Mouse (Mus musculus) liver, postnatal 0 days (tissue): Measurements from ENCODE around the gene Med16. TPM values are rescaled to one million over a fixed set of nuclear protein-coding genes. Genes with fewer than 3 reads are reported as not detected.

Experiments
- ATAC-seq: fragments of 200-750 bp; cut with Nextera tagmentation; 2 replicates; pipeline ENCODE4 v1.8.0; 2017; ENCODE audit warnings: mild to moderate bottlenecking, moderate library complexity
- DNase-seq: peaks from one replicate; pipeline ENCODE4 v3.0.0-alpha.2; 2016
- H3K27ac ChIP-seq: fragments of 300-500 bp; sonication (generic); 2 replicates; pipeline ENCODE4 v1.5.1; 2014; ENCODE audit warnings: antibody characterized with exemption, moderate library complexity, mild to moderate bottlenecking, low read depth
- H3K27me3 ChIP-seq: fragments of 300-500 bp; sonication (generic); 2 replicates; pipeline ENCODE4 v1.6.1; 2014; ENCODE audit warnings: low read length, control low read depth, mixed read lengths; ENCODE audit not compliant: insufficient read depth
- H3K36me3 ChIP-seq: fragments of 300-500 bp; sonication (generic); replicated peaks from 2 replicates; pipeline ENCODE4 v1.6.1; 2014; ENCODE audit warnings: mild to moderate bottlenecking, control low read depth, low read length, moderate library complexity, mixed read lengths; ENCODE audit not compliant: insufficient read depth
- H3K4me1 ChIP-seq: fragments of 300-500 bp; sonication (generic); 2 replicates; pipeline ENCODE4 v1.6.1; 2014; ENCODE audit warnings: antibody characterized with exemption, mild to moderate bottlenecking, control low read depth; ENCODE audit not compliant: insufficient read depth
- H3K4me2 ChIP-seq: fragments of 300-500 bp; sonication (generic); 2 replicates; pipeline ENCODE4 v1.6.1; 2014; ENCODE audit warnings: low read depth, mild to moderate bottlenecking, low read length, moderate library complexity, mixed read lengths
- H3K4me3 ChIP-seq: fragments of 300-500 bp; sonication (generic); 2 replicates; pipeline ENCODE4 v1.5.1; 2014; ENCODE audit warnings: low read depth, low read length
- H3K9ac ChIP-seq: fragments of 300-500 bp; sonication (generic); replicated peaks from 2 replicates; pipeline ENCODE4 v1.6.1; 2014; ENCODE audit warnings: mild to moderate bottlenecking, moderate library complexity
- H3K9me3 ChIP-seq: fragments of 300-500 bp; sonication (generic); 2 replicates; pipeline ENCODE4 v1.6.1; 2016; ENCODE audit warnings: mild to moderate bottlenecking, control low read depth, low read length, mixed read lengths
- CTCF ChIP-seq: sonication (generic); IDR thresholded peaks from 2 replicates; pipeline ENCODE4 v1.5.1; 2016; ENCODE audit warnings: antibody characterized with exemption, low read depth
- EP300 ChIP-seq: IDR thresholded peaks from 2 replicates; pipeline ENCODE4 v1.6.1; 2016; ENCODE audit warnings: antibody characterized with exemption, low read depth, mild to moderate bottlenecking
- WGBS: fragments of 180-500 bp; shearing (Covaris S2); extraction: QIAGEN DNeasy Blood & Tissue Kit; methylation state at CpG from one replicate; pipeline ENCODE4 v1.1.7; 2014; ENCODE audit not compliant: insufficient replicate concordance; 5-methylcytosine and 5-hydroxymethylcytosine counted together
- polyA plus RNA-seq: library from polyadenylated mRNA; unstranded; fragments of >200 nt; fragmentation: Nextera tagmentation; extraction: Ambion mirVana; gene quantifications from 2 replicates; pipeline ENCODE4 v1.2.1, GENCODE M21; 2015

Gene Med16
- polyA plus RNA-seq, 1 experiment from 2014 or later, result 14.3 TPM

DNA sequence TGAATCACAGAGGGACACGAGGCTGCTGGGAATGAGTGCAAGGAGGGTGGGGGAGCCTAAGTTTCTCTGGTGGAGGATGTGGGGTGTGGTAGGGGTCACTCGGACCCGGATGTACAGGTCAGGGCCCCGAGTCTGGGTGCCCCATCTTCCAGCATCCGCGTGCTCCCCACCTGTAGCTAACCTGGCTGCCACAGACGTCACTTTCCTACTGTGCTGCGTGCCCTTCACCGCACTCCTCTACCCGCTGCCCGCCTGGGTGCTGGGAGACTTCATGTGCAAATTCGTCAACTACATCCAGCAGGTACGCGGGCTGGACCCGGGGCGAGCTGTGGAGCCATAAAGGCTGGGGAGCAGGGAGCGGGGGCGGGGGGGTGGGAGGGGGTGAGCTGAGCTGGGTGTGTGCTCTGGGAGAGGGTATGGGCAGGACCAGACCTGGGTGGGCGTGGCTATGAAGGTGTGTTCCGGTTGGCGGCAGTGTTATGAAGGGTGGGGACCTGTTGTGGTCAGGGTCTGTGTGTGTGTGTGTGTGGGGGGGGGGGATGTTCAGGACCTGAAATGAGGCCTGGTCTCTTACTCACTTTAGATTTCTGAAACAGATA, 10.6 kb upstream of the Med16 start:
- TF ChIP-seq EP300 (no peak), CTCF (no peak)
- DNase-seq, result no peak
- no peaks in the 10 kb centered on the region for H3K36me3 ChIP-seq
- WGBS, result 15% methylated on average over 19 of the region's 21 CpGs
- H3K9ac ChIP-seq, result no peak overlapping the region
- no peak overlapping the region for H3K4me3 ChIP-seq
- no peak for ATAC-seq
- H3K27ac ChIP-seq, result no peak overlapping the region
- peaks cover 56% of the 10 kb centered on the region for H3K4me1 ChIP-seq
- no peaks in the 10 kb centered on the region for H3K9me3 ChIP-seq
- H3K4me2 ChIP-seq, result peak overlapping the region; percentile 38; the same call in 1 of the 2 replicates
- H3K27me3 ChIP-seq, result peaks cover 56% of the 10 kb centered on the region

- Histone ChIP-seq H3K4me2 (peak overlapping the region; percentile 27; the same call in 1 of the 2 replicates), H3K4me3 (no peak overlapping the region), H3K27ac (no peak overlapping the region), H3K27me3 (peaks cover 56% of the 10 kb centered on the region), H3K9me3 (no peaks in the 10 kb centered on the region), H3K4me1 (peaks cover 62% of the 10 kb centered on the region), H3K36me3 (no peaks in the 10 kb centered on the region), H3K9ac (peak overlapping the region; percentile 6; the same call in 1 of the 2 replicates)
- TF ChIP-seq CTCF (no peak), EP300 (no peak)
- no peak for DNase-seq
- no peak for ATAC-seq
- 20% methylated on average over 35 of the region's 35 CpGs for WGBS
Observed at GRCm38 (mm10) chr10:79918231-79919078, 9.7 kb upstream of the Med16 start.

GRCm38 (mm10) chr10:79917532-79918100, 8.9 kb upstream of the Med16 start:
- ATAC-seq, result no peak
- no peak overlapping the region for H3K9ac ChIP-seq
- H3K27me3 ChIP-seq, result peaks cover 52% of the 10 kb centered on the region
- H3K27ac ChIP-seq, result no peak overlapping the region
- no peaks in the 10 kb centered on the region for H3K9me3 ChIP-seq
- DNase-seq, result no peak
- H3K36me3 ChIP-seq, result no peaks in the 10 kb centered on the region
- H3K4me3 ChIP-seq, result no peak overlapping the region
- 65% methylated on average over 5 of the region's 5 CpGs for WGBS
- peak overlapping the region; percentile 98; the same call in 1 of the 2 replicates for H3K4me2 ChIP-seq
- peaks cover 55% of the 10 kb centered on the region for H3K4me1 ChIP-seq
- TF ChIP-seq EP300 (no peak), CTCF (no peak)

- peak within 1 kb of the TSS; percentile 85 for H3K27ac ChIP-seq
- H3K4me3 ChIP-seq, result peak within 1 kb of the TSS; percentile 77
- peak within 1 kb of the TSS; percentile 98 for H3K4me2 ChIP-seq
- H3K9me3 ChIP-seq, result no peaks in the 10 kb centered on the region
- ATAC-seq (peak; percentile 77), DNase-seq (peak; percentile 91)
- no peak for TF ChIP-seq EP300
- no peak for TF ChIP-seq CTCF
- H3K9ac ChIP-seq, result peak within 1 kb of the TSS; percentile 93
- H3K4me1 ChIP-seq, result peaks cover 55% of the 10 kb centered on the region
- no peaks in the 10 kb centered on the region for H3K36me3 ChIP-seq
- 3% methylated on average over 39 of the region's 42 CpGs for WGBS
- H3K27me3 ChIP-seq, result peaks cover 46% of the 10 kb centered on the region
Observed at GRCm38 (mm10) chr10:79916808-79917531, 8.2 kb upstream of the Med16 start, which contains the start of gene Kiss1r. Kiss1r (plus strand) TSS chr10:79916971.

DNA sequence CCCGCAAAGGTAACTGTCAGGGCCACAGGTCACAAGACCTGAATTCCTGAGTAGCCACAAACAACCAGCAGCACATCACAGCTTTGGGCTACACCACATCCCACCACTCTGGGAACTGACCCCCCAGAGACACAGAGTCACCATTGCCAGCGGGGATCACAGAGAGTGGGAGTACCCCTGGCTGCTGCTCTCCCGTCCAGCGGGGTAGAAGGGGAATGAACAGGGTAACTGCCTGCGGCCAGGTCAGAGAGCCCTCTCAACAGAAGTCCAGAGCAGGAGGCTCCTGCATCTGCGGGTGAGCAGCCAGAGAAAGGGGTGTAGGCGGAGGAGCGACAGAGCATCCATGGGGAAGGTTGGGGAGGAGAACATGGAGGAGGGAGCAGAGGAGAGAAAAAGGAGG, 7.4 kb upstream of the Med16 start:
- H3K4me1 ChIP-seq, result peaks cover 55% of the 10 kb centered on the region
- no peak for DNase-seq

More for the DNA sequence above, 7.4 kb upstream of the Med16 start:
- WGBS, result 11% methylated on average over 8 of the region's 8 CpGs
- H3K4me2 ChIP-seq, result peak overlapping the region; percentile 98
- no peak for ATAC-seq
- peaks cover 4% of the 10 kb centered on the region; the same call in 1 of the 2 replicates for H3K36me3 ChIP-seq
- H3K27ac ChIP-seq, result peak overlapping the region; percentile 85
- TF ChIP-seq EP300 (no peak), CTCF (no peak)
- peak overlapping the region; percentile 77 for H3K4me3 ChIP-seq
- H3K27me3 ChIP-seq, result peaks cover 37% of the 10 kb centered on the region
- H3K9me3 ChIP-seq, result no peaks in the 10 kb centered on the region
- peak overlapping the region; percentile 93 for H3K9ac ChIP-seq
